Mouse (Mus musculus) heart, embryonic 11.5 days (tissue): ENCODE data around the gene Pcnx. TPM values are rescaled to one million over a fixed set of nuclear protein-coding genes. Genes with fewer than 3 reads are reported as not detected.
A peak's percentile ranks its signal among the peaks of the same experiment; 100 is the strongest.

Source experiments
- ATAC-seq: fragments of 200-750 bp; cut with Nextera tagmentation; replicated peaks from 2 replicates; pipeline ENCODE4 v1.8.0; 2017; ENCODE audit warnings: moderate library complexity; ENCODE audit not compliant: insufficient number of reproducible peaks, low FRiP score, low TSS enrichment
- H3K27ac ChIP-seq: fragments of 300-500 bp; sonication (generic); 2 replicates; pipeline ENCODE4 v1.5.1; 2014; ENCODE audit warnings: mild to moderate bottlenecking, low read depth, low read length
- H3K27me3 ChIP-seq: fragments of 300-500 bp; sonication (generic); 2 replicates; pipeline ENCODE4 v1.6.1; 2014; ENCODE audit warnings: mild to moderate bottlenecking, low read length, mixed read lengths; ENCODE audit not compliant: control insufficient read depth, insufficient read depth
- H3K36me3 ChIP-seq: fragments of 300-500 bp; sonication (generic); 2 replicates; pipeline ENCODE4 v1.6.1; 2014; ENCODE audit warnings: mild to moderate bottlenecking, low read length, moderate library complexity, mixed read lengths; ENCODE audit not compliant: control insufficient read depth, insufficient read depth
- H3K4me1 ChIP-seq: fragments of 300-500 bp; sonication (generic); 2 replicates; pipeline ENCODE4 v1.6.1; 2014; ENCODE audit warnings: low read length; ENCODE audit not compliant: control insufficient read depth, insufficient read depth
- H3K4me2 ChIP-seq: fragments of 300-500 bp; sonication (generic); 2 replicates; pipeline ENCODE4 v1.6.1; 2014; ENCODE audit warnings: mild to moderate bottlenecking, moderate library complexity
- H3K4me3 ChIP-seq: fragments of 300-500 bp; sonication (generic); 2 replicates; pipeline ENCODE4 v1.5.1; 2014; ENCODE audit warnings: low read depth, low read length
- H3K9ac ChIP-seq: fragments of 300-500 bp; sonication (generic); 2 replicates; pipeline ENCODE4 v1.6.1; 2014; ENCODE audit warnings: mild to moderate bottlenecking, low read depth, low read length, moderate library complexity
- H3K9me3 ChIP-seq: fragments of 300-500 bp; sonication (generic); replicated peaks from 2 replicates; pipeline ENCODE4 v1.6.1; 2016; ENCODE audit warnings: low read length; ENCODE audit not compliant: control insufficient read depth
- WGBS: fragments of 180-500 bp; shearing (Covaris S2); extraction: QIAGEN DNeasy Blood & Tissue Kit; methylation state at CpG from one replicate; pipeline ENCODE4 v1.1.7; 2014; ENCODE audit not compliant: insufficient replicate concordance; 5-methylcytosine and 5-hydroxymethylcytosine counted together
- polyA plus RNA-seq: library from polyadenylated mRNA; unstranded; fragments of >200 nt; fragmentation: Nextera tagmentation; extraction: Ambion mirVana; gene quantifications from 2 replicates; pipeline ENCODE4 v1.2.1, GENCODE M21; 2014

Gene Pcnx
- polyA plus RNA-seq, 1 experiment from 2014 or later: 16.2 TPM

- WGBS: 86% methylated on average over 19 of the region's 19 CpGs
- Histone ChIP-seq H3K4me1 (peaks cover 6% of the 10 kb centered on the region; the same call in 1 of the 2 replicates), H3K36me3 (peaks cover 15% of the 10 kb centered on the region), H3K9ac (no peak overlapping the region), H3K4me2 (no peak overlapping the region), H3K4me3 (no peak overlapping the region), H3K27ac (no peak overlapping the region), H3K9me3 (no peaks in the 10 kb centered on the region), H3K27me3 (no peaks in the 10 kb centered on the region)
- no peak for ATAC-seq
Measured at GRCm38 (mm10) chr12:81971042-81971883, 111.4 kb downstream of the Pcnx start.

GRCm38 (mm10) chr12:81971884-81972362, 112.1 kb downstream of the Pcnx start:
- no peak for ATAC-seq
- WGBS: 78% methylated on average over 8 of the region's 8 CpGs
- H3K27me3 ChIP-seq: no peaks in the 10 kb centered on the region
- no peak overlapping the region for H3K27ac ChIP-seq
- peaks cover 6% of the 10 kb centered on the region; the same call in 1 of the 2 replicates for H3K4me1 ChIP-seq
- H3K4me3 ChIP-seq: no peak overlapping the region
- H3K9me3 ChIP-seq: no peaks in the 10 kb centered on the region
- H3K36me3 ChIP-seq: peaks cover 15% of the 10 kb centered on the region
- no peak overlapping the region for H3K4me2 ChIP-seq
- no peak overlapping the region for H3K9ac ChIP-seq

DNA sequence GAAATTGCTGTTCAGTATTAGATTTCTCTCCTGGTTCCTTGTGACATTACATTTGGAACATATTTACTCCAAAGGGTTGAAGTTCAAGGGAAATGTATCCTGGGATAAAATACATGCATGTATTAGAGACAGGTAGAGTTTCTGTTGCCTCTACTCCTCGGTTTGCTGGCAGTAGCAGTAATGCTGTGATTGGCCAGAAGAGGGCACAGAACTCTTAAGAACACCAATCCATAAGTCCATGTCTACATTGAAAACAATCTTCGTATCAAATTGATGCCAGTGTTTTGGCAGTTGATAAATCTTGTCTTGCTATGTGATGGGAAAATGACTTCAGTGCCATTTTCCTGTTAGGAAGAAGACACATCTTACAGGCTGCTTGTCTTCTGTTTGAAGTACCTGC, 115.0 kb downstream of the Pcnx start:
- H3K9ac ChIP-seq: no peak overlapping the region
- no peak for ATAC-seq
- peaks cover 9% of the 10 kb centered on the region for H3K36me3 ChIP-seq
- no peak overlapping the region for H3K4me3 ChIP-seq
- 69% methylated on average over 2 of the region's 2 CpGs for WGBS
- H3K9me3 ChIP-seq: no peaks in the 10 kb centered on the region
- 0 out of 2 replicates have a peak, but pooled peaks cover 3% of the 10 kb centered on the region for H3K4me1 ChIP-seq
- no peak overlapping the region for H3K4me2 ChIP-seq
- H3K27me3 ChIP-seq: no peaks in the 10 kb centered on the region
- H3K27ac ChIP-seq: no peak overlapping the region

DNA sequence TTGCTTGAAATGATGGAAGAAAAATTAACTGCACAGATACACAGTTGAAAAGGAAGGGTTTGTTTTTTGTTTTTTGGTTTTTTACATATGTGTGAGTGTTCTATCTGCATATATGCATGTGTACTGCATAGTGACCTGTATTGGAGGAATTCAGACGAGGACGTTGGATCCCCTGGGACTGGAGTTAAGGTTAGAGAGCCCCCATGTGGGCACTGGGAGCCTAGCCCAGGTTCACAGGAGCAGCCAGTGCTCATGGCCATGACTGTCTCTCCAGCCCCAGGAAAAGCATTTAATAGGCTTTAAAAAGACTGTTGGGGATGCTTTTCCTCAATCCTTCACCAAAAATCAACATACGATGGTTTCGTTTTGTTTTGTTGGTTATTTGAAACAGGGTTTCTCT, 117.5 kb downstream of the Pcnx start:
- Histone ChIP-seq H3K9ac (no peak overlapping the region), H3K27me3 (no peaks in the 10 kb centered on the region), H3K27ac (no peak overlapping the region), H3K4me3 (no peak overlapping the region), H3K9me3 (no peaks in the 10 kb centered on the region), H3K4me1 (no peaks in the 10 kb centered on the region), H3K4me2 (no peak overlapping the region), H3K36me3 (peaks cover 19% of the 10 kb centered on the region)
- 73% methylated on average over 4 of the region's 4 CpGs for WGBS
- ATAC-seq: no peak

DNA sequence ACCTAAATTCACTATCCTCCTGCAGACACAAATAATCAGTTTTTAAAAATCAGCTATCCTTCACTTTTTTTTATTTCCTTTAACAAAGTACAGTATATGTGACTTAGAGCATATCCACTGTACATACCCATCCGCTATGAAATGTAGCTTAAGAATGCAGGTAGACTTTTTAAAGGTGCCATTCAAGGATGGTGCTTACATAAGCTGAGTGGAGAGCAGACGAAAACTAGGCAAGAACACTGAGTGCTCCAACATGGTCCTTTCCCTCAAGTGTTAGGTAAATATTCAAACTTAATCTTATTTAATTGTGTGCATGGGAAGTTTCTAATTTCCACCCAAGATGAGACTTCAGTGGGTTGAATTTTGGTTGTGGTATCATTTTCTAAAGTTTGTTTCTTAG, 119.5 kb downstream of the Pcnx start:
- H3K4me1 ChIP-seq: no peaks in the 10 kb centered on the region
- no peak overlapping the region for H3K9ac ChIP-seq
- no peak overlapping the region for H3K4me3 ChIP-seq
- no peak overlapping the region for H3K4me2 ChIP-seq
- H3K9me3 ChIP-seq: no peaks in the 10 kb centered on the region
- ATAC-seq: no peak
- WGBS: 91% methylated on average over 2 of the region's 2 CpGs
- peaks cover 28% of the 10 kb centered on the region for H3K36me3 ChIP-seq
- H3K27ac ChIP-seq: no peak overlapping the region
- no peaks in the 10 kb centered on the region for H3K27me3 ChIP-seq

- H3K9ac ChIP-seq: no peak overlapping the region
- peaks cover 31% of the 10 kb centered on the region for H3K36me3 ChIP-seq
- ATAC-seq: no peak
- no peak overlapping the region for H3K4me3 ChIP-seq
- 85% methylated on average over 4 of the region's 4 CpGs for WGBS
- H3K4me2 ChIP-seq: no peak overlapping the region
- H3K27ac ChIP-seq: no peak overlapping the region
- no peaks in the 10 kb centered on the region for H3K4me1 ChIP-seq
- H3K27me3 ChIP-seq: no peaks in the 10 kb centered on the region
- H3K9me3 ChIP-seq: no peaks in the 10 kb centered on the region
Measured at GRCm38 (mm10) chr12:81992106-81992505, 132.3 kb downstream of the Pcnx start.

DNA sequence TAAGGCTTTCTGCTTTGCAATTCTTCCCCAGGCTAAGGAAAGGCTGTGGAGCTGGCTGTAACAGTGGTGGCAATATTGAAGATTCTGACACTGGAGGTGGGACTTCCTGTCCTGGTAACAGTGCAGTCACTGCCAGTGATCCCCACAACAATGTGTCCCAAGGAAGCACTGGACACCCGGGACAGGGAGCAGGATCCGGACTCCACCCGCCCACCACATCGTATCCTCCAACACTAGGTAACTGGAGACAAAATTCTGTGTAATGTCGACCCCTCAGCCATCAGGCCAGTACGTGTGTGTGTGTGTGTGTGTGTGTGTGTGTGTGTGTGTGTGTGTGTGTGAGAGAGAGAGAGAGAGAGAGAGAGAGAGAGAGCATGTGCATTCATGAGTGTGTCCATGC, 133.2 kb downstream of the Pcnx start:
- peaks cover 25% of the 10 kb centered on the region for H3K36me3 ChIP-seq
- H3K27me3 ChIP-seq: no peaks in the 10 kb centered on the region
- no peaks in the 10 kb centered on the region for H3K9me3 ChIP-seq
- ATAC-seq: no peak
- 87% methylated on average over 6 of the region's 6 CpGs for WGBS
- H3K4me2 ChIP-seq: no peak overlapping the region
- H3K4me1 ChIP-seq: no peaks in the 10 kb centered on the region
- H3K9ac ChIP-seq: no peak overlapping the region
- H3K27ac ChIP-seq: no peak overlapping the region
- H3K4me3 ChIP-seq: no peak overlapping the region

GRCm38 (mm10) chr12:81994911-81995667, 135.3 kb downstream of the Pcnx start:
- Histone ChIP-seq H3K9ac (no peak overlapping the region), H3K27ac (peak overlapping the region; percentile 50; the same call in 1 of the 2 replicates), H3K4me2 (no peak overlapping the region), H3K36me3 (peaks cover 25% of the 10 kb centered on the region), H3K27me3 (no peaks in the 10 kb centered on the region), H3K4me1 (no peaks in the 10 kb centered on the region), H3K9me3 (no peaks in the 10 kb centered on the region), H3K4me3 (no peak overlapping the region)
- 85% methylated on average over 20 of the region's 20 CpGs for WGBS
- ATAC-seq: no peak
